13 mouse cellular contexts compared by ENCODE assay signal in genomic region chr9:114369389-114369788, GRCm38 (mm10). TPM values are rescaled to one million over a fixed set of nuclear protein-coding genes. Genes with fewer than 3 reads are reported as not detected.
DNase-seq lines count a peak whose midpoint lies in the region; ATAC-seq and TF ChIP-seq lines count a peak whose summit lies in the region.
"Not testable (repeated sequence)": the region's sequence is repeated elsewhere in the genome, so short reads cannot be mapped to it uniquely, and the experiment has no call there.
"Had no signal": no experiment of that assay in that cellular context is flagged by ENCODE, and none has a peak within 500 bp of the region (broad histone marks: within the 10 kb centered on the region; RNA-seq: fewer than 3 reads in every experiment).

No protein-coding gene starts in this region.

- not testable (repeated sequence) for H3K4me3 ChIP-seq in forebrain, embryonic 13.5 days; heart, embryonic 15.5 days; intestine, embryonic 15.5 days (replicated peaks); liver, postnatal 0 days (ENCODE audit: low read depth, low read length); midbrain, embryonic 14.5 days (replicated peaks; ENCODE audit: low read depth, low read length)

- ATAC-seq in CD4-positive, CD25-positive, alpha-beta regulatory T cell, adult 4 months = peak; percentile 56
- ATAC-seq in forebrain, embryonic 13.5 days = 0 out of 2 replicates have a peak, but pooled peaks have one; percentile 27
- not testable (repeated sequence) for ATAC-seq in heart, embryonic 15.5 days (replicated peaks; ENCODE audit: insufficient number of reproducible peaks, insufficient read depth, low FRiP score, low read depth); liver, postnatal 0 days; midbrain, embryonic 14.5 days (ENCODE audit: low FRiP score, low TSS enrichment)
- 0 out of 2 replicates have a peak, but pooled peaks have one; percentile 38 for ATAC-seq in intestine, embryonic 15.5 days

- H3K36me3 ChIP-seq in forebrain, embryonic 13.5 days (ENCODE audit: poor library complexity, severe bottlenecking); heart, embryonic 15.5 days; intestine, embryonic 15.5 days; liver, postnatal 0 days (replicated peaks; ENCODE audit: insufficient read depth, low read length); midbrain, embryonic 14.5 days (ENCODE audit: control insufficient read depth, insufficient read depth, low read length): not testable (repeated sequence)

- peak; percentile 27; the same call in 1 of the 2 replicates for TF ChIP-seq CTCF in liver, postnatal 0 days (IDR thresholded peaks at IDR 0.05; ENCODE audit: low read depth)

- H3K9ac ChIP-seq in forebrain, embryonic 13.5 days; heart, embryonic 15.5 days; intestine, embryonic 15.5 days; liver, postnatal 0 days (replicated peaks); midbrain, embryonic 14.5 days (replicated peaks; ENCODE audit: low read length): not testable (repeated sequence)

- 50% methylated on average over 5 of the region's 5 CpGs for WGBS in forebrain, embryonic 13.5 days
- 54% methylated on average over 5 of the region's 5 CpGs for WGBS in heart, embryonic 15.5 days
- WGBS in intestine, embryonic 15.5 days = 61% methylated on average over 5 of the region's 5 CpGs
- WGBS in liver, postnatal 0 days (ENCODE audit: insufficient replicate concordance) = 46% methylated on average over 5 of the region's 5 CpGs
- 55% methylated on average over 5 of the region's 5 CpGs for WGBS in midbrain, embryonic 14.5 days

- peak; percentile 28 to 33 for DNase-seq in cerebellum, postnatal 10 days
- not testable (repeated sequence) for DNase-seq in liver, postnatal 0 days
- peak; percentile 37 for DNase-seq in midbrain, embryonic 14.5 days

- H3K27me3 ChIP-seq in forebrain, embryonic 13.5 days; heart, embryonic 15.5 days; intestine, embryonic 15.5 days (replicated peaks); liver, postnatal 0 days (ENCODE audit: insufficient read depth, low read length); midbrain, embryonic 14.5 days (ENCODE audit: control insufficient read depth, insufficient read depth, low read length): not testable (repeated sequence)

- H3K4me2 ChIP-seq in forebrain, embryonic 13.5 days; liver, postnatal 0 days (ENCODE audit: low read depth, low read length); midbrain, embryonic 14.5 days (ENCODE audit: low read length): not testable (repeated sequence)
- H3K4me2 ChIP-seq in heart, embryonic 15.5 days = 0 out of 2 replicates have a peak overlapping the region, but pooled peaks have one; percentile 18
- H3K4me2 ChIP-seq in intestine, embryonic 15.5 days (replicated peaks) = 0 out of 2 replicates have a peak overlapping the region, but pooled peaks have one; percentile 94

- H3K27ac ChIP-seq in forebrain, embryonic 13.5 days; heart, embryonic 15.5 days; intestine, embryonic 15.5 days; liver, postnatal 0 days (ENCODE audit: low read depth); midbrain, embryonic 14.5 days (replicated peaks; ENCODE audit: low read depth, low read length): not testable (repeated sequence)

- not testable (repeated sequence) for TF ChIP-seq EP300 in liver, postnatal 0 days (IDR thresholded peaks at IDR 0.05; ENCODE audit: low read depth)

- H3K9me3 ChIP-seq in forebrain, embryonic 13.5 days (replicated peaks); heart, embryonic 15.5 days (replicated peaks); intestine, embryonic 15.5 days; liver, postnatal 0 days (ENCODE audit: low read length); midbrain, embryonic 14.5 days (ENCODE audit: control insufficient read depth, low read length): not testable (repeated sequence)

- H3K4me1 ChIP-seq in forebrain, embryonic 13.5 days; heart, embryonic 15.5 days (replicated peaks); intestine, embryonic 15.5 days (replicated peaks); liver, postnatal 0 days (ENCODE audit: insufficient read depth); midbrain, embryonic 14.5 days (ENCODE audit: control insufficient read depth, insufficient read depth, low read length): not testable (repeated sequence)

RNA-seq across cellular contexts. Expression of gene Crtap, which starts 21.1 kb away (rescaled TPM):
- 1 to 10 TPM; 2.4 to 2.9 TPM for polyA plus RNA-seq in CD4-positive, CD25-positive, alpha-beta regulatory T cell, adult 4 months (2017; shearing (Covaris generic))
- 18.3 and 19.5 TPM in 2 replicates for polyA plus RNA-seq in forebrain, embryonic 13.5 days (2015; fragmentation: Nextera tagmentation; extraction: Ambion mirVana)
- polyA plus RNA-seq in heart, embryonic 15.5 days (2015; fragmentation: Nextera tagmentation; extraction: Ambion mirVana) = 126 and 148 TPM in 2 replicates
- polyA plus RNA-seq in intestine, embryonic 15.5 days (2015; fragmentation: Nextera tagmentation; extraction: Ambion mirVana) = 107 and 110 TPM in 2 replicates
- 19.9 and 20.1 TPM in 2 replicates for polyA plus RNA-seq in liver, postnatal 0 days (2015; fragmentation: Nextera tagmentation; extraction: Ambion mirVana)
- polyA plus RNA-seq in midbrain, embryonic 14.5 days (2014; fragmentation: Nextera tagmentation; extraction: Ambion mirVana) = 10.7 and 23.8 TPM in 2 replicates

RNA-seq across cellular contexts. Expression of gene Glb1, which starts 31.5 kb away (rescaled TPM):
- 10 to 100 TPM; 43.0 to 62.1 TPM for polyA plus RNA-seq in CD4-positive, CD25-positive, alpha-beta regulatory T cell, adult 4 months (2017; shearing (Covaris generic))
- polyA plus RNA-seq in forebrain, embryonic 13.5 days (2015; fragmentation: Nextera tagmentation; extraction: Ambion mirVana) = 17.1 and 19.4 TPM in 2 replicates
- 36.6 and 47.4 TPM in 2 replicates for polyA plus RNA-seq in heart, embryonic 15.5 days (2015; fragmentation: Nextera tagmentation; extraction: Ambion mirVana)
- polyA plus RNA-seq in intestine, embryonic 15.5 days (2015; fragmentation: Nextera tagmentation; extraction: Ambion mirVana) = 157 and 179 TPM in 2 replicates
- polyA plus RNA-seq in liver, postnatal 0 days (2015; fragmentation: Nextera tagmentation; extraction: Ambion mirVana) = 10.3 and 10.7 TPM in 2 replicates
- 22.9 and 27.9 TPM in 2 replicates for polyA plus RNA-seq in midbrain, embryonic 14.5 days (2014; fragmentation: Nextera tagmentation; extraction: Ambion mirVana)

RNA-seq across cellular contexts. Expression of gene Tmppe, which starts 31.5 kb away (rescaled TPM):
- 10 to 100 TPM; 10.9 to 20.8 TPM for polyA plus RNA-seq in CD4-positive, CD25-positive, alpha-beta regulatory T cell, adult 4 months (2017; shearing (Covaris generic))
- 6.7 and 8.9 TPM in 2 replicates for polyA plus RNA-seq in forebrain, embryonic 13.5 days (2015; fragmentation: Nextera tagmentation; extraction: Ambion mirVana)
- polyA plus RNA-seq in heart, embryonic 15.5 days (2015; fragmentation: Nextera tagmentation; extraction: Ambion mirVana) = 6.7 and 8.4 TPM in 2 replicates
- 18.3 and 22.1 TPM in 2 replicates for polyA plus RNA-seq in intestine, embryonic 15.5 days (2015; fragmentation: Nextera tagmentation; extraction: Ambion mirVana)
- 1.4 and 2.2 TPM in 2 replicates for polyA plus RNA-seq in liver, postnatal 0 days (2015; fragmentation: Nextera tagmentation; extraction: Ambion mirVana)
- 3.5 and 4.1 TPM in 2 replicates for polyA plus RNA-seq in midbrain, embryonic 14.5 days (2014; fragmentation: Nextera tagmentation; extraction: Ambion mirVana)

RNA-seq across cellular contexts. Expression of gene Bcl2a1c, which starts 39.5 kb away (rescaled TPM):
- polyA plus RNA-seq in CD4-positive, CD25-positive, alpha-beta regulatory T cell, adult 4 months (2017; shearing (Covaris generic)) = 1 to 10 TPM in 1 of 2 experiments, not detected in 1; 2.5 TPM
- polyA plus RNA-seq in forebrain, embryonic 13.5 days (2015; fragmentation: Nextera tagmentation; extraction: Ambion mirVana) = not detected in 2 replicates
- not detected in 2 replicates for polyA plus RNA-seq in heart, embryonic 15.5 days (2015; fragmentation: Nextera tagmentation; extraction: Ambion mirVana)
- not detected in 2 replicates for polyA plus RNA-seq in intestine, embryonic 15.5 days (2015; fragmentation: Nextera tagmentation; extraction: Ambion mirVana)
- polyA plus RNA-seq in liver, postnatal 0 days (2015; fragmentation: Nextera tagmentation; extraction: Ambion mirVana) = not detected in 2 replicates
- not detected in 2 replicates for polyA plus RNA-seq in midbrain, embryonic 14.5 days (2014; fragmentation: Nextera tagmentation; extraction: Ambion mirVana)
- polyA plus RNA-seq: embryonic facial prominence, embryonic 15.5 days; forebrain, embryonic 16.5 days; heart, embryonic 10.5 days; hindbrain, embryonic 11.5 days; liver, embryonic 11.5 days; midbrain, embryonic 13.5 days had no signal
